Mouse (Mus musculus): Measurements from ENCODE around the gene Spns3.

Spns3 gene

GRCm38 (mm10) chr11:72453105-72453953 lies 97.0 kb downstream of the Spns3 start:
- DNase-seq (ENCODE audit: low spot score in 2 of 2), result no peak

GRCm38 (mm10) chr11:72452140-72452665 lies 98.1 kb downstream of the Spns3 start:
- no peak for DNase-seq (ENCODE audit: low spot score in 2 of 2)

- DNase-seq (ENCODE audit: low spot score in 2 of 2), result no peak
Measured at GRCm38 (mm10) chr11:72447475-72447874, 102.8 kb downstream of the Spns3 start.

- no peak for DNase-seq (ENCODE audit: low spot score in 2 of 2)
Measured at GRCm38 (mm10) chr11:72446311-72447105, 103.8 kb downstream of the Spns3 start.
